Mouse (Mus musculus): Measurements from ENCODE around the gene Phxr2. TPM values are rescaled to one million over a fixed set of nuclear protein-coding genes. Genes with fewer than 3 reads are reported as not detected.

Phxr2 gene
- total and polyA plus RNA-seq, 3 experiments: not detected

GRCm38 (mm10) chr10:99095114-99095513, 31.0 kb downstream of the Phxr2 start:
- no peak for DNase-seq

- no peak for DNase-seq
Measured at GRCm38 (mm10) chr10:99093364-99093763, 32.8 kb downstream of the Phxr2 start.

- no peak for DNase-seq
Measured at GRCm38 (mm10) chr10:99089906-99090305, 36.2 kb downstream of the Phxr2 start.

- no peak for DNase-seq
Measured at GRCm38 (mm10) chr10:99086029-99086428, 40.1 kb downstream of the Phxr2 start.

- peak; percentile 3 for DNase-seq
Measured at GRCm38 (mm10) chr10:99085240-99085587, 40.9 kb downstream of the Phxr2 start.

GRCm38 (mm10) chr10:99084397-99085239, 41.5 kb downstream of the Phxr2 start:
- peak; percentile 84 for DNase-seq

- DNase-seq: peak; percentile 83
Measured at GRCm38 (mm10) chr10:99083431-99084003, 42.6 kb downstream of the Phxr2 start.

GRCm38 (mm10) chr10:99081569-99081990, 44.5 kb downstream of the Phxr2 start:
- no peak for DNase-seq

GRCm38 (mm10) chr10:99078621-99079020, 47.5 kb downstream of the Phxr2 start:
- no peak for DNase-seq

- DNase-seq: no peak
Measured at GRCm38 (mm10) chr10:99076113-99076895, 49.8 kb downstream of the Phxr2 start.

Other genes with a start within 250 kb of the Phxr2 start
- 10 to 100 TPM; 41.6 to 49.3 TPM for gene Atp2b1, start 211.9 kb downstream of the Phxr2 start, total RNA-seq (2021)
- 2.6 and 3.1 TPM in 2 replicates for gene Atp2b1, start 211.9 kb downstream of the Phxr2 start, polyA plus RNA-seq (2012; rRNA removed)
- 10 to 100 TPM; 13.5 to 17.0 TPM for gene Poc1b, start 19.3 kb downstream of the Phxr2 start, total RNA-seq (2021)
- 3.7 and 3.8 TPM in 2 replicates for gene Poc1b, start 19.3 kb downstream of the Phxr2 start, polyA plus RNA-seq (2012; rRNA removed)
- 1 to 10 TPM; 5.6 to 7.0 TPM for gene Galnt4, start 18.2 kb downstream of the Phxr2 start, total RNA-seq (2021)
- gene Galnt4, start 18.2 kb downstream of the Phxr2 start, polyA plus RNA-seq (2012; rRNA removed): 0.35 and 0.83 TPM in 2 replicates
- 100 to 1,000 TPM in 1 of 2 experiments, 10 to 100 TPM in 1; 70.4 to 146 TPM for gene Dusp6, start 136.9 kb upstream of the Phxr2 start, total RNA-seq (2021)
- 105 TPM in 2 replicates for gene Dusp6, start 136.9 kb upstream of the Phxr2 start, polyA plus RNA-seq (2012; rRNA removed)